Mouse (Mus musculus) forebrain, embryonic 15.5 days (tissue): ENCODE measurements around the gene Sec24a. TPM values are rescaled to one million over a fixed set of nuclear protein-coding genes. Genes with fewer than 3 reads are reported as not detected.
"Not testable (repeated sequence)": the region's sequence is repeated elsewhere in the genome, so short reads cannot be mapped to it uniquely, and the experiment has no call there.

Experiments used
- ATAC-seq: fragments of 200-750 bp; cut with Nextera tagmentation; replicated peaks from 2 replicates; pipeline ENCODE4 v1.8.0; 2017; ENCODE audit warnings: mild to moderate bottlenecking, moderate TSS enrichment, moderate library complexity
- H3K27ac ChIP-seq: fragments of 300-500 bp; sonication (generic); replicated peaks from 2 replicates; pipeline ENCODE4 v1.5.1; 2015; ENCODE audit warnings: mild to moderate bottlenecking, inconsistent platforms
- H3K27me3 ChIP-seq: fragments of 300-500 bp; sonication (generic); 2 replicates; pipeline ENCODE4 v1.6.1; 2015; ENCODE audit warnings: inconsistent platforms
- H3K36me3 ChIP-seq: fragments of 300-500 bp; sonication (generic); 2 replicates; pipeline ENCODE4 v1.6.1; 2015; ENCODE audit warnings: mild to moderate bottlenecking, inconsistent platforms
- H3K4me1 ChIP-seq: fragments of 300-500 bp; sonication (generic); 2 replicates; pipeline ENCODE4 v1.6.1; 2015; ENCODE audit warnings: inconsistent platforms
- H3K4me2 ChIP-seq: fragments of 300-500 bp; sonication (generic); replicated peaks from 2 replicates; pipeline ENCODE4 v1.6.1; 2015; ENCODE audit warnings: mild to moderate bottlenecking, inconsistent platforms
- H3K4me3 ChIP-seq: fragments of 300-500 bp; sonication (generic); 2 replicates; pipeline ENCODE4 v1.5.1; 2015; ENCODE audit warnings: mild to moderate bottlenecking, inconsistent platforms
- H3K9ac ChIP-seq: fragments of 300-500 bp; sonication (generic); replicated peaks from 2 replicates; pipeline ENCODE4 v1.6.1; 2015; ENCODE audit warnings: mild to moderate bottlenecking, inconsistent platforms
- H3K9me3 ChIP-seq: fragments of 300-500 bp; sonication (generic); 2 replicates; pipeline ENCODE4 v1.6.1; 2016; ENCODE audit warnings: inconsistent platforms
- WGBS: fragments of 180-500 bp; shearing (Covaris S2); methylation state at CpG from one replicate; pipeline ENCODE4 v1.1.7; 2015; ENCODE audit warnings: mixed read lengths; 5-methylcytosine and 5-hydroxymethylcytosine counted together
- polyA plus RNA-seq: library from polyadenylated mRNA; unstranded; fragments of >200 nt; fragmentation: Nextera tagmentation; extraction: Ambion mirVana; gene quantifications from 2 replicates; pipeline ENCODE4 v1.2.1, GENCODE M21; 2015

Gene Sec24a
- polyA plus RNA-seq, 1 experiment from 2014 or later: 10.7 TPM

DNA sequence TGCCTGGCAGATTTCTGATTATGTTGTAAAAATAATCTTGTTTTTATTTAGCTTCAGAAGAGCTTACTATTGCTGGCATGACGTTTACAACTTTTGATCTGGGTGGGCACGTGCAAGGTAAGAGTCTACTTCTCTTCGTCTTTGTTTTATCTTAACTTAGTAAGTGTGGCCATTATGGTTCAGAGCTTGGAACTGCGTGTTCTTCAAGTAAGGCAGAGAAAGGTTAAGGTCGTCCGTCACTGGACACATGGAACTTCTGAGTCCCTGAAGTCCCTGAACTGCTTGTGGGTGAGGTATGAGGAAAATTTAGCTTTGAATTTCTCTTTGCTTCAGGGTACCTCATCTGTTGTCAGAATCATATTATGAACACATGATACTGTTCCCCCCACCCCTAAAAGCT, 19.3 kb upstream of the Sec24a start:
- no peak overlapping the region for H3K4me2 ChIP-seq
- no peaks in the 10 kb centered on the region for H3K27me3 ChIP-seq
- H3K4me3 ChIP-seq: no peak overlapping the region
- no peaks in the 10 kb centered on the region for H3K9me3 ChIP-seq
- ATAC-seq: no peak
- no peak overlapping the region for H3K9ac ChIP-seq
- 94% methylated on average over 6 of the region's 6 CpGs for WGBS
- peaks cover 55% of the 10 kb centered on the region for H3K36me3 ChIP-seq
- H3K4me1 ChIP-seq: no peaks in the 10 kb centered on the region
- H3K27ac ChIP-seq: no peak overlapping the region

- Histone ChIP-seq H3K27me3 (no peaks in the 10 kb centered on the region), H3K36me3 (peaks cover 43% of the 10 kb centered on the region), H3K4me2 (no peak overlapping the region), H3K9ac (no peak overlapping the region), H3K4me3 (no peak overlapping the region), H3K27ac (no peak overlapping the region), H3K4me1 (no peaks in the 10 kb centered on the region), H3K9me3 (no peaks in the 10 kb centered on the region)
- ATAC-seq: no peak
- WGBS: 96% methylated on average over 9 of the region's 9 CpGs
Observed at GRCm38 (mm10) chr11:51780773-51781267, 17.4 kb upstream of the Sec24a start.

GRCm38 (mm10) chr11:51777478-51777877, 14.0 kb upstream of the Sec24a start:
- Histone ChIP-seq H3K27me3 (no peaks in the 10 kb centered on the region), H3K9me3 (no peaks in the 10 kb centered on the region), H3K4me1 (no peaks in the 10 kb centered on the region), H3K36me3 (peaks cover 22% of the 10 kb centered on the region), H3K9ac (no peak overlapping the region), H3K4me2 (no peak overlapping the region), H3K4me3 (no peak overlapping the region), H3K27ac (no peak overlapping the region)
- 93% methylated on average over 5 of the region's 5 CpGs for WGBS
- ATAC-seq: no peak

GRCm38 (mm10) chr11:51775507-51775906, 12.1 kb upstream of the Sec24a start:
- H3K4me1 ChIP-seq: no peaks in the 10 kb centered on the region
- ATAC-seq: no peak
- 90% methylated on average over 3 of the region's 3 CpGs for WGBS

GRCm38 (mm10) chr11:51768296-51768695, 4.9 kb upstream of the Sec24a start:
- Histone ChIP-seq H3K9me3 (no peaks in the 10 kb centered on the region), H3K4me2 (no peak overlapping the region), H3K27ac (no peak overlapping the region), H3K9ac (no peak overlapping the region), H3K4me1 (peaks cover 8% of the 10 kb centered on the region), H3K36me3 (no peaks in the 10 kb centered on the region), H3K4me3 (no peak overlapping the region), H3K27me3 (no peaks in the 10 kb centered on the region)
- no peak for ATAC-seq
- WGBS: 85% methylated on average over 5 of the region's 5 CpGs

More at GRCm38 (mm10) chr11:51775507-51775906, 12.1 kb upstream of the Sec24a start:
- no peak overlapping the region for H3K4me3 ChIP-seq
- H3K9ac ChIP-seq: no peak overlapping the region
- H3K4me2 ChIP-seq: no peak overlapping the region
- H3K27me3 ChIP-seq: no peaks in the 10 kb centered on the region
- H3K27ac ChIP-seq: no peak overlapping the region
- H3K36me3 ChIP-seq: peaks cover 10% of the 10 kb centered on the region
- no peaks in the 10 kb centered on the region for H3K9me3 ChIP-seq

- ATAC-seq: no peak
- Histone ChIP-seq H3K27me3 (no peaks in the 10 kb centered on the region), H3K36me3 (no peaks in the 10 kb centered on the region), H3K27ac (no peak overlapping the region), H3K4me1 (peaks cover 13% of the 10 kb centered on the region), H3K4me2 (no peak overlapping the region), H3K4me3 (no peak overlapping the region), H3K9me3 (no peaks in the 10 kb centered on the region), H3K9ac (no peak overlapping the region)
- 89% methylated on average over 8 of the region's 8 CpGs for WGBS
Observed at GRCm38 (mm10) chr11:51767579-51768220, 4.3 kb upstream of the Sec24a start.

- no peak for ATAC-seq
- Histone ChIP-seq H3K27me3 (no peaks in the 10 kb centered on the region), H3K4me1 (peaks cover 13% of the 10 kb centered on the region), H3K27ac (no peak overlapping the region), H3K4me2 (peak overlapping the region; percentile 70), H3K9me3 (no peaks in the 10 kb centered on the region), H3K9ac (no peak overlapping the region), H3K36me3 (no peaks in the 10 kb centered on the region), H3K4me3 (peak overlapping the region; percentile 96; the same call in 1 of the 2 replicates)
- WGBS: 88% methylated on average over 4 of the region's 4 CpGs
Observed at GRCm38 (mm10) chr11:51764816-51765215, 1.4 kb upstream of the Sec24a start.

DNA sequence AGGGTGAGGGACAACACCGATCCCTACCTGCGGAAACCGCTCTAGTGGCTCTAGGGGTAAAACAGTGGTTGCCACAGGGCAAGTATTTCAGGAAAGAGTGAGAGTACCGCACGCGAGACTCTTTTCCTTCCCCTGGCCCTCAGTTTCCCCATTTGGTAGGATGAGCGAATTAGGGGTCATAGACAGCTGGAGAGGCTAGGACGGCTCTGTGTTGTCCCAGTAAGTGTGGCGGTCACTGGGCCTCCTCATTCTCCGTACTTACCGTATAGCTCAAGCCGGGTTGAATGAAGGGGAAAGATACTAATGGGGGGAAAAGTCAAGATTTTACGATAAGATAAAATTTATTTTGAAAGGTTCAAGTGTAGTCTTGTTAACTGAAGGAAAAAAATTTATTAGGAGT, 521 bp upstream of the Sec24a start:
- no peak overlapping the region for H3K27ac ChIP-seq

GRCm38 (mm10) chr11:51761241-51761640, 2.2 kb downstream of the Sec24a start:
- WGBS: 78% methylated on average over 5 of the region's 5 CpGs
- ATAC-seq: no peak
- Histone ChIP-seq H3K27me3 (no peaks in the 10 kb centered on the region), H3K4me3 (no peak overlapping the region), H3K27ac (no peak overlapping the region), H3K9ac (no peak overlapping the region), H3K36me3 (no peaks in the 10 kb centered on the region), H3K9me3 (no peaks in the 10 kb centered on the region), H3K4me1 (peaks cover 19% of the 10 kb centered on the region), H3K4me2 (no peak overlapping the region)

More for the DNA sequence above, 521 bp upstream of the Sec24a start:
- Histone ChIP-seq H3K9me3 (no peaks in the 10 kb centered on the region), H3K4me3 (peak overlapping the region; percentile 96), H3K4me1 (peaks cover 13% of the 10 kb centered on the region), H3K4me2 (peak overlapping the region; percentile 70), H3K9ac (peak overlapping the region; percentile 82), H3K36me3 (no peaks in the 10 kb centered on the region), H3K27me3 (no peaks in the 10 kb centered on the region)
- WGBS: 5% methylated on average over 13 of the region's 13 CpGs
- ATAC-seq: peak; percentile 26; the same call in 1 of the 2 replicates

- H3K9ac ChIP-seq: no peak overlapping the region
- no peaks in the 10 kb centered on the region for H3K9me3 ChIP-seq
- WGBS: 87% methylated on average over 6 of the region's 6 CpGs
- no peaks in the 10 kb centered on the region for H3K27me3 ChIP-seq
- peaks cover 27% of the 10 kb centered on the region for H3K4me1 ChIP-seq
- H3K36me3 ChIP-seq: no peaks in the 10 kb centered on the region
- no peak overlapping the region for H3K4me3 ChIP-seq
- no peak overlapping the region for H3K27ac ChIP-seq
- H3K4me2 ChIP-seq: no peak overlapping the region
- no peak for ATAC-seq
Observed at GRCm38 (mm10) chr11:51759941-51760657, 3.3 kb downstream of the Sec24a start.

DNA sequence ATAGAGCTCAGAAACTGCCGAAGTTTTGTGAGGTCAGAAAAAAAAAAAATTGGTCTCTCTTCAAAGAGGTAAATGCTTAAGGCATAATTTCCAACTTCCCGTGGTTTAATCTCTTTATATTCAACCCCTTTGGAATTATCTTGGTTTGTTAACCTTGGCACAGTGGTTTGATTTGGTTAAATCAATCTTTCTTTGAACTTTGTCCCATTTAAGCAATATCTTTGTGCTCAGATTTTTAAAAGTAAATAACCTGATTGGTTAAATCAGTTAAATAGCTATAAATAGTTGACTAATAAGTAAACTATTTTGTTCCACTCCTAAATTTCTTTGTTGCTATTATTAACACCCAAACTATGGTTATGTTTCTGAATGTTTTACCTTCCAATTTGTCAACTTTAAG, 4.2 kb downstream of the Sec24a start:
- H3K36me3 ChIP-seq: no peaks in the 10 kb centered on the region
- H3K27me3 ChIP-seq: no peaks in the 10 kb centered on the region
- H3K27ac ChIP-seq: no peak overlapping the region
- peaks cover 28% of the 10 kb centered on the region for H3K4me1 ChIP-seq
- H3K4me3 ChIP-seq: no peak overlapping the region
- ATAC-seq: no peak
- no peaks in the 10 kb centered on the region for H3K9me3 ChIP-seq
- no peak overlapping the region for H3K9ac ChIP-seq
- H3K4me2 ChIP-seq: no peak overlapping the region
- 84% methylated on average over 2 of the region's 2 CpGs for WGBS

DNA sequence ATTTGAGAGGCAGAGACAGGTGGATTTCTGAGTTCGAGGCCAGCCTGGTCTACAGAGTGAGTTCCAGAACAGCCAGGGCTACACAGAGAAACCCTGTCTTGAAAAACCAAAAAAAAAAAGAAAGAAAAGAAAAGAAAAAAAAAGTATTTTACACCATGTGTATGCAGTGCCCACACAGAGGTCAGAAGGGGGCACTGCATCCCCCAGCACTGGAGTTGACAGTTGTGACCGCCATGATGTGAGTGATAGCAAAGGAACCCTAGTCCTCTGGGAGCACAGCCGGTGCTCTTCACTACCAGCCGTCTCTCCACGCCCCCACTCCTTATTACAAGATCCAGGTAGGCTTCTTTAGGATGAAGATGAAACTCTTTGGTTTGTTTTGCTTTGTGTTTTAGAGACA, 5.2 kb downstream of the Sec24a start:
- 89% methylated on average over 5 of the region's 5 CpGs for WGBS
- H3K4me1 ChIP-seq: peaks cover 33% of the 10 kb centered on the region

More for the DNA sequence above, 5.2 kb downstream of the Sec24a start:
- H3K36me3 ChIP-seq, H3K4me2 ChIP-seq, ATAC-seq, H3K4me3 ChIP-seq, H3K27me3 ChIP-seq, H3K9ac ChIP-seq, H3K27ac ChIP-seq, H3K9me3 ChIP-seq: not testable (repeated sequence)
